Mouse (Mus musculus) neural tube, embryonic 15.5 days (tissue): ENCODE measurements at regions not wholly inside any gene's neighbourhood (a gene's known extent, or its start where the extent isn't known, plus 50 kb on each side); places are given as distances from the start of the nearest gene placed in this dataset.

Experiments
- ATAC-seq: fragments of 200-750 bp; cut with Nextera tagmentation; 2 replicates; pipeline ENCODE4 v1.8.0; 2017; ENCODE audit warnings: mild to moderate bottlenecking, moderate TSS enrichment, moderate library complexity; ENCODE audit not compliant: low FRiP score
- H3K27ac ChIP-seq: fragments of 300-500 bp; sonication (generic); replicated peaks from 2 replicates; pipeline ENCODE4 v1.5.1; 2015; ENCODE audit warnings: mild to moderate bottlenecking, inconsistent platforms
- H3K27me3 ChIP-seq: fragments of 300-500 bp; sonication (generic); replicated peaks from 2 replicates; pipeline ENCODE4 v1.6.1; 2015; ENCODE audit warnings: inconsistent platforms
- H3K36me3 ChIP-seq: fragments of 300-500 bp; sonication (generic); 2 replicates; pipeline ENCODE4 v1.6.1; 2015; ENCODE audit warnings: inconsistent platforms
- H3K4me1 ChIP-seq: fragments of 300-500 bp; sonication (generic); 2 replicates; pipeline ENCODE4 v1.6.1; 2015; ENCODE audit warnings: inconsistent platforms
- H3K4me2 ChIP-seq: fragments of 300-500 bp; sonication (generic); 2 replicates; pipeline ENCODE4 v1.6.1; 2015; ENCODE audit warnings: inconsistent platforms, mild to moderate bottlenecking, moderate library complexity
- H3K4me3 ChIP-seq: fragments of 300-500 bp; sonication (generic); replicated peaks from 2 replicates; pipeline ENCODE4 v1.5.1; 2015; ENCODE audit warnings: mild to moderate bottlenecking, inconsistent platforms
- H3K9ac ChIP-seq: fragments of 300-500 bp; sonication (generic); replicated peaks from 2 replicates; pipeline ENCODE4 v1.6.1; 2015; ENCODE audit warnings: mild to moderate bottlenecking, inconsistent platforms
- H3K9me3 ChIP-seq: fragments of 300-500 bp; sonication (generic); replicated peaks from 2 replicates; pipeline ENCODE4 v1.6.1; 2016; ENCODE audit warnings: inconsistent platforms
- WGBS: fragments of 180-500 bp; shearing (Covaris S2); methylation state at CpG from one replicate; pipeline ENCODE4 v1.1.7; 2015; ENCODE audit warnings: mixed read lengths; 5-methylcytosine and 5-hydroxymethylcytosine counted together

GRCm38 (mm10) chr9:112725523-112725922, 489.8 kb upstream of the Arpp21 start:
- WGBS, result 39% methylated on average over 8 of the region's 8 CpGs
- no peaks in the 10 kb centered on the region for H3K4me1 ChIP-seq

GRCm38 (mm10) chr9:112725103-112725502, 489.4 kb upstream of the Arpp21 start:
- Histone ChIP-seq H3K9ac (no peak overlapping the region), H3K4me3 (no peak overlapping the region), H3K9me3 (no peaks in the 10 kb centered on the region), H3K4me1 (no peaks in the 10 kb centered on the region), H3K27ac (no peak overlapping the region), H3K4me2 (no peak overlapping the region), H3K36me3 (no peaks in the 10 kb centered on the region), H3K27me3 (no peaks in the 10 kb centered on the region)
- ATAC-seq, result no peak
- 56% methylated on average over 4 of the region's 4 CpGs for WGBS

More at GRCm38 (mm10) chr9:112725523-112725922, 489.8 kb upstream of the Arpp21 start:
- Histone ChIP-seq H3K36me3 (no peaks in the 10 kb centered on the region), H3K9me3 (no peaks in the 10 kb centered on the region), H3K9ac (no peak overlapping the region), H3K4me3 (no peak overlapping the region), H3K27me3 (no peaks in the 10 kb centered on the region), H3K27ac (no peak overlapping the region), H3K4me2 (no peak overlapping the region)
- no peak for ATAC-seq

- Histone ChIP-seq H3K36me3 (no peaks in the 10 kb centered on the region), H3K27ac (no peak overlapping the region), H3K4me3 (no peak overlapping the region), H3K9me3 (no peaks in the 10 kb centered on the region), H3K4me2 (no peak overlapping the region), H3K27me3 (no peaks in the 10 kb centered on the region), H3K4me1 (no peaks in the 10 kb centered on the region), H3K9ac (no peak overlapping the region)
- ATAC-seq, result no peak
- WGBS, result 71% methylated on average over 1 of the region's 1 CpGs
Measured at GRCm38 (mm10) chr9:112723346-112723745, 487.6 kb upstream of the Arpp21 start.

GRCm38 (mm10) chr9:112722501-112722900, 486.8 kb upstream of the Arpp21 start:
- H3K27ac ChIP-seq, result no peak overlapping the region
- 85% methylated on average over 4 of the region's 4 CpGs for WGBS
- no peak for ATAC-seq

GRCm38 (mm10) chr9:112715197-112715762, 479.5 kb upstream of the Arpp21 start:
- H3K9ac ChIP-seq, result no peak overlapping the region
- no peak overlapping the region for H3K4me3 ChIP-seq
- no peaks in the 10 kb centered on the region for H3K9me3 ChIP-seq
- H3K27me3 ChIP-seq, result no peaks in the 10 kb centered on the region
- no peaks in the 10 kb centered on the region for H3K36me3 ChIP-seq
- H3K4me1 ChIP-seq, result no peaks in the 10 kb centered on the region
- WGBS, result 15% methylated on average over 1 of the region's 1 CpGs
- ATAC-seq, result no peak
- H3K4me2 ChIP-seq, result no peak overlapping the region
- H3K27ac ChIP-seq, result no peak overlapping the region

More at GRCm38 (mm10) chr9:112722501-112722900, 486.8 kb upstream of the Arpp21 start:
- Histone ChIP-seq H3K4me2 (no peak overlapping the region), H3K36me3 (no peaks in the 10 kb centered on the region), H3K9ac (no peak overlapping the region), H3K4me1 (no peaks in the 10 kb centered on the region), H3K9me3 (no peaks in the 10 kb centered on the region), H3K4me3 (no peak overlapping the region), H3K27me3 (no peaks in the 10 kb centered on the region)

- Histone ChIP-seq H3K9ac (no peak overlapping the region), H3K36me3 (no peaks in the 10 kb centered on the region), H3K27ac (no peak overlapping the region), H3K4me1 (no peaks in the 10 kb centered on the region), H3K4me2 (no peak overlapping the region), H3K27me3 (no peaks in the 10 kb centered on the region), H3K4me3 (no peak overlapping the region), H3K9me3 (no peaks in the 10 kb centered on the region)
- ATAC-seq, result no peak
- 85% methylated on average over 1 of the region's 1 CpGs for WGBS
Measured at GRCm38 (mm10) chr9:112678866-112679265, 443.1 kb upstream of the Arpp21 start.

- Histone ChIP-seq H3K9me3 (no peaks in the 10 kb centered on the region), H3K4me2 (no peak overlapping the region), H3K9ac (no peak overlapping the region), H3K27ac (no peak overlapping the region), H3K27me3 (no peaks in the 10 kb centered on the region), H3K4me3 (no peak overlapping the region), H3K4me1 (no peaks in the 10 kb centered on the region), H3K36me3 (no peaks in the 10 kb centered on the region)
- 65% methylated on average over 5 of the region's 5 CpGs for WGBS
- no peak for ATAC-seq
Measured at GRCm38 (mm10) chr9:112675232-112675631, 439.5 kb upstream of the Arpp21 start.
